In genomic region chr1:63994248-63995136, GRCm38 (mm10) we compare ENCODE assay signal across 8 mouse cellular contexts.
A peak's percentile ranks its signal among the peaks of the same experiment; 100 is the strongest.
DNase-seq lines count a peak whose midpoint lies in the region; ATAC-seq lines count a peak whose summit lies in the region.

No protein-coding gene starts in this region.

- peaks cover 12 to 14% of the 10 kb centered on the region in 2 experiments for H3K4me1 ChIP-seq in heart, embryonic 14.5 days (ENCODE audit: control insufficient read depth in 2 of 2, insufficient read depth in 2 of 2, low read length in 2 of 2)

- peak; percentile 59 for ATAC-seq in heart, embryonic 14.5 days (ENCODE audit: insufficient number of reproducible peaks, insufficient read depth, low FRiP score, low read depth)

- WGBS in heart, embryonic 14.5 days, result 38% methylated on average over 19 of the region's 19 CpGs

- no peaks in the 10 kb centered on the region for H3K27me3 ChIP-seq in heart, embryonic 14.5 days (ENCODE audit: control insufficient read depth, insufficient read depth, low read length)

- no peak overlapping the region for H3K9ac ChIP-seq in heart, embryonic 14.5 days (ENCODE audit: low read length)

- H3K4me3 ChIP-seq in heart, embryonic 14.5 days (ENCODE audit: control insufficient read depth in 1 of 2, insufficient read depth in 1 of 2, low read depth in 1 of 2, low read length in 2 of 2), result no peak overlapping the region

- peak; percentile 30 to 53 for DNase-seq in cerebellum, postnatal 14 days
- DNase-seq in cerebellum, adult 11-12 months, result no peak
- peak; percentile 87 for DNase-seq in embryo, embryonic 11 days
- DNase-seq in kidney, postnatal 10 days, result peak; percentile 63
- DNase-seq in lung, postnatal 14 days, result peak; percentile 41
- peak; percentile 20 for DNase-seq in right cerebral cortex, postnatal 25 days
- DNase-seq in c-Kit-positive CD71-positive TER-119-positive erythroid progenitor cells, embryonic 14.5 days (ENCODE audit: low spot score), result no peak

- H3K4me2 ChIP-seq in heart, embryonic 14.5 days (ENCODE audit: low read length), result peak overlapping the region; percentile 43

- no peaks in the 10 kb centered on the region for H3K9me3 ChIP-seq in heart, embryonic 14.5 days (ENCODE audit: control insufficient read depth, low read length)

- no peaks in the 10 kb centered on the region for H3K36me3 ChIP-seq in heart, embryonic 14.5 days (ENCODE audit: control insufficient read depth, insufficient read depth, low read length)

- H3K27ac ChIP-seq in heart, embryonic 14.5 days (replicated peaks in 1 of 2; ENCODE audit: control insufficient read depth in 1 of 2, insufficient read depth in 1 of 2, low read depth in 2 of 2, low read length in 2 of 2), result 0 out of 4 replicates have a peak overlapping the region, but pooled peaks of 1 of the 2 experiments have one; percentile 9

Comparison
In these comparisons a context has a peak if more than half of its experiments do, and no peak if none do; other contexts are left out.
1. DNase-seq: peak in cerebellum, postnatal 14 days (2 of 2), embryo, embryonic 11 days (single experiment), kidney, postnatal 10 days (single experiment), lung, postnatal 14 days (single experiment) and right cerebral cortex, postnatal 25 days (single experiment); none in cerebellum, adult 11-12 months (single experiment) and c-Kit-positive CD71-positive TER-119-positive erythroid progenitor cells, embryonic 14.5 days (single experiment).